ENCODE assay signal across 8 mouse cellular contexts in the genomic region with DNA sequence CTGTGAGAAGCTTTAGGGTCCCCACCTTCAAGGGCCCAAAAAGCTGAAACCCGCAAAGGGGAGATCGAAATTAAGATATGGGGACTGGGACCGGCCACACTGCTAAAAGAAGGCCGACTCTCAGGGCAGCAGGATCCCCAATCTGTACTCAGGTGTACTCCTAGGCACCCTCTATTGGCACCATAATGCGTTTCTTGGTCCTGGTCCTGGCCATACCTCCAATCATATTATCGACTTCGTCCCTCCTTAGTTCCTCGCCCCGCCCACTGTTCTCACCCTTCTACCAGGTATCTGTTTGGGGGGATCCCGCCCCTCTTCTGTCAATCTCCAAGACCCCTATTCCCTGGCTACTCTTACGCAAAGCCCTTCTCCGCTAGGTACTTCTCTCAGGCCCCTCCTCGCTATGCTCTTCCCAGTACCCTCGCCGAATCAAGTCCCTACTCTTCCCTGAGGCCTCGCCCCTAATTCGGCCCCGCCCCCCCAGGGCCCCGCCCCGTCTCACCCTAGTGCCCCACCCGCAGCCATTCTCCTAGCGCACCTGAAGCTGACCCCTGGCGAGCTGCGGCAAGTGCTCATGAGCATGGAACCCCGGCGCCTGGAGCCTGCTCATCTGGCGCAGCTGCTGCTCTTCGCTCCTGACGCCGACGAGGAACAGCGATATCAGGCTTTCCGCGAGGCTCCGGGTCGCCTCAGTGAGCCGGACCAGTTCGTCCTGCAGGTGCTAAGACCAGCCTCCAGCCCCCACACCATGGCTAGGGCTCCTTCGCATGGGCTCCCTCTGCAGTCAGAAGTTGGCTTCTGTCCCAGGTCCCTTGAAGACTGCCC. TPM values are rescaled to one million over a fixed set of nuclear protein-coding genes. Genes with fewer than 3 reads are reported as not detected.
DNase-seq lines count a peak whose midpoint lies in the region; ATAC-seq lines count a peak whose summit lies in the region.

No protein-coding gene starts in this region.

- peak overlapping the region; percentile 39 for H3K9ac ChIP-seq in heart, embryonic 12.5 days
- H3K9ac ChIP-seq in liver, embryonic 11.5 days (ENCODE audit: low read depth, low read length) = no peak overlapping the region
- H3K9ac ChIP-seq in neural tube, embryonic 12.5 days = peak overlapping the region; percentile 26; the same call in 1 of the 2 replicates

- H3K9me3 ChIP-seq in heart, embryonic 12.5 days (replicated peaks) = no peaks in the 10 kb centered on the region
- no peaks in the 10 kb centered on the region for H3K9me3 ChIP-seq in liver, embryonic 11.5 days (ENCODE audit: control insufficient read depth, low read length)
- no peaks in the 10 kb centered on the region for H3K9me3 ChIP-seq in neural tube, embryonic 12.5 days

- no peaks in the 10 kb centered on the region for H3K36me3 ChIP-seq in heart, embryonic 12.5 days
- no peaks in the 10 kb centered on the region for H3K36me3 ChIP-seq in liver, embryonic 11.5 days (ENCODE audit: control insufficient read depth, insufficient read depth, low read length)
- no peaks in the 10 kb centered on the region for H3K36me3 ChIP-seq in neural tube, embryonic 12.5 days

- H3K27me3 ChIP-seq in heart, embryonic 12.5 days (replicated peaks) = peaks cover 65% of the 10 kb centered on the region
- peaks cover 29% of the 10 kb centered on the region for H3K27me3 ChIP-seq in liver, embryonic 11.5 days (replicated peaks; ENCODE audit: control insufficient read depth, insufficient read depth, low read length)
- peaks cover 38% of the 10 kb centered on the region for H3K27me3 ChIP-seq in neural tube, embryonic 12.5 days (replicated peaks)

- WGBS in heart, embryonic 12.5 days = 8% methylated on average over 39 of the region's 39 CpGs
- WGBS in liver, embryonic 11.5 days = 7% methylated on average over 39 of the region's 39 CpGs
- WGBS in neural tube, embryonic 12.5 days = 8% methylated on average over 39 of the region's 39 CpGs

- peak overlapping the region; percentile 72 for H3K4me2 ChIP-seq in heart, embryonic 12.5 days
- peak overlapping the region; percentile 68 for H3K4me2 ChIP-seq in liver, embryonic 11.5 days
- H3K4me2 ChIP-seq in neural tube, embryonic 12.5 days (replicated peaks) = peak overlapping the region; percentile 67

- no peak for DNase-seq in heart, adult 9 months (ENCODE audit: low spot score in 2 of 2)
- peak; percentile 21 for DNase-seq in Muller cell, postnatal 12 days (ENCODE audit: inconsistent ontology term)
- DNase-seq in liver, embryonic 11.5 days (ENCODE audit: low spot score) = no peak
- DNase-seq in gastrocnemius, adult 8-10 months (ENCODE audit: low spot score in 2 of 2) = no peak
- DNase-seq in cerebellum, adult 8-10 months = no peak

- peak overlapping the region; percentile 38 for H3K4me3 ChIP-seq in heart, embryonic 12.5 days
- H3K4me3 ChIP-seq in liver, embryonic 11.5 days (ENCODE audit: low read depth, low read length) = peak overlapping the region; percentile 29
- peak overlapping the region; percentile 25 for H3K4me3 ChIP-seq in neural tube, embryonic 12.5 days

- no peak overlapping the region for H3K27ac ChIP-seq in heart, embryonic 12.5 days (ENCODE audit: poor library complexity, severe bottlenecking)
- no peak overlapping the region for H3K27ac ChIP-seq in liver, embryonic 11.5 days (ENCODE audit: low read depth, low read length)
- H3K27ac ChIP-seq in neural tube, embryonic 12.5 days = no peak overlapping the region

- peaks cover 12% of the 10 kb centered on the region for H3K4me1 ChIP-seq in heart, embryonic 12.5 days (replicated peaks)
- H3K4me1 ChIP-seq in liver, embryonic 11.5 days (replicated peaks; ENCODE audit: control insufficient read depth, insufficient read depth, low read length) = peaks cover 5% of the 10 kb centered on the region
- H3K4me1 ChIP-seq in neural tube, embryonic 12.5 days = peaks cover 5% of the 10 kb centered on the region

- no peak for ATAC-seq in heart, embryonic 12.5 days (ENCODE audit: insufficient number of reproducible peaks, low FRiP score)
- ATAC-seq in granulocyte monocyte progenitor cell, adult 5-6 weeks (replicated peaks; ENCODE audit: poor library complexity, severe bottlenecking) = peak; percentile 59
- peak; percentile 68 for ATAC-seq in liver, embryonic 11.5 days (replicated peaks; ENCODE audit: low FRiP score)
- ATAC-seq in neural tube, embryonic 12.5 days (ENCODE audit: low FRiP score, low read depth) = peak; percentile 25; the same call in 1 of the 2 replicates

RNA-seq across cellular contexts. Expression of gene Kdelr2, which starts 16.6 kb away (rescaled TPM):
- 285 TPM in 2 replicates for polyA plus RNA-seq in heart, embryonic 12.5 days (2016; fragmentation: Nextera tagmentation; extraction: Ambion mirVana)
- 82.9 and 104 TPM in 2 replicates for total RNA-seq in granulocyte monocyte progenitor cell, adult 5-6 weeks (2014; fragmentation: Nextera tagmentation)
- total RNA-seq in granulocyte monocyte progenitor cell, adult 5-6 weeks (2017) = 161 and 171 TPM in 2 replicates
- 233 and 236 TPM in 2 replicates for polyA plus RNA-seq in liver, embryonic 11.5 days (2014; fragmentation: Nextera tagmentation; extraction: Ambion mirVana)
- polyA plus RNA-seq in neural tube, embryonic 12.5 days (2016; fragmentation: Nextera tagmentation; extraction: Ambion mirVana) = 164 and 183 TPM in 2 replicates
- total RNA-seq in gastrocnemius, adult 8-10 months (2022) = 10 to 100 TPM; 31.4 to 36.1 (median 32.8) TPM

RNA-seq across cellular contexts. Expression of gene Grid2ip, which starts 29.9 kb away (rescaled TPM):
- 0.14 and 0.51 TPM in 2 replicates for polyA plus RNA-seq in heart, embryonic 12.5 days (2016; fragmentation: Nextera tagmentation; extraction: Ambion mirVana)
- not detected in 2 replicates for total RNA-seq in granulocyte monocyte progenitor cell, adult 5-6 weeks (2014; fragmentation: Nextera tagmentation)
- total RNA-seq in granulocyte monocyte progenitor cell, adult 5-6 weeks (2017) = not detected in 2 replicates
- 0.12 and 0.31 TPM in 2 replicates for polyA plus RNA-seq in liver, embryonic 11.5 days (2014; fragmentation: Nextera tagmentation; extraction: Ambion mirVana)
- polyA plus RNA-seq in neural tube, embryonic 12.5 days (2016; fragmentation: Nextera tagmentation; extraction: Ambion mirVana) = 0.19 and 0.37 TPM in 2 replicates
- total RNA-seq in gastrocnemius, adult 8-10 months (2022) = not detected

RNA-seq across cellular contexts. Expression of gene Zdhhc4, which starts 58.0 kb away (rescaled TPM):
- 51.9 and 56.5 TPM in 2 replicates for polyA plus RNA-seq in heart, embryonic 12.5 days (2016; fragmentation: Nextera tagmentation; extraction: Ambion mirVana)
- total RNA-seq in granulocyte monocyte progenitor cell, adult 5-6 weeks (2014; fragmentation: Nextera tagmentation) = 57.9 and 81.0 TPM in 2 replicates
- 38.5 and 49.2 TPM in 2 replicates for total RNA-seq in granulocyte monocyte progenitor cell, adult 5-6 weeks (2017)
- 58.8 and 63.3 TPM in 2 replicates for polyA plus RNA-seq in liver, embryonic 11.5 days (2014; fragmentation: Nextera tagmentation; extraction: Ambion mirVana)
- 71.5 and 82.7 TPM in 2 replicates for polyA plus RNA-seq in neural tube, embryonic 12.5 days (2016; fragmentation: Nextera tagmentation; extraction: Ambion mirVana)
- 10 to 100 TPM; 33.7 to 45.5 (median 37.9) TPM for total RNA-seq in gastrocnemius, adult 8-10 months (2022)
